Mouse (Mus musculus) C2C12 (cell line): ENCODE data around the gene Ppp1r1b. TPM values are rescaled to one million over a fixed set of nuclear protein-coding genes. Genes with fewer than 3 reads are reported as not detected.

Experiments
- H3K27me3 ChIP-seq: one replicate; pipeline ENCODE4 v1.6.1; 2011; ENCODE audit not compliant: control insufficient read depth, insufficient read depth, insufficient read length
- H3K36me3 ChIP-seq: one replicate; pipeline ENCODE4 v1.6.1; 2011; ENCODE audit not compliant: control insufficient read depth, insufficient read depth
- H3K4me3 ChIP-seq: one replicate; pipeline ENCODE4 v1.5.1; 2011; ENCODE audit warnings: mild to moderate bottlenecking, control low read depth; ENCODE audit not compliant: poor library complexity, insufficient read depth, severe bottlenecking
- H3K79me2 ChIP-seq: one replicate; pipeline ENCODE4 v1.6.1; 2011; ENCODE audit not compliant: control insufficient read depth, insufficient read depth
- H3K79me3 ChIP-seq: one replicate; pipeline ENCODE4 v1.6.1; 2011; ENCODE audit warnings: low read depth, control low read depth
- H3ac ChIP-seq: one replicate; pipeline ENCODE3; 2011; ENCODE audit warnings: low read depth; ENCODE audit not compliant: control insufficient read depth, insufficient read length
- CEBPB ChIP-seq: IDR thresholded peaks from one replicate; pipeline ENCODE4 v1.6.1; 2011; ENCODE audit warnings: low read depth, mild to moderate bottlenecking, control low read depth, moderate library complexity
- CTCF ChIP-seq: IDR thresholded peaks from one replicate; pipeline ENCODE4 v1.5.1; 2011; ENCODE audit not compliant: control insufficient read depth, insufficient read depth, insufficient read length
- FOSL1 ChIP-seq: IDR thresholded peaks from one replicate; pipeline ENCODE4 v1.8.0; 2011; ENCODE audit warnings: mild to moderate bottlenecking, low read length; ENCODE audit not compliant: poor library complexity, insufficient read depth, severe bottlenecking
- MAX ChIP-seq: IDR thresholded peaks from one replicate; pipeline ENCODE4 v1.6.1; 2011; ENCODE audit warnings: mild to moderate bottlenecking, control low read depth
- MYOD1 ChIP-seq: IDR thresholded peaks from one replicate; pipeline ENCODE4 v1.6.1; 2011; ENCODE audit warnings: low read depth; ENCODE audit not compliant: control insufficient read depth, insufficient read length
- MYOG ChIP-seq: IDR thresholded peaks from one replicate; pipeline ENCODE4 v1.6.1; 2011; ENCODE audit not compliant: control insufficient read depth, insufficient read length; ENCODE audit errors: extremely low read depth
- USF1 ChIP-seq: IDR thresholded peaks from one replicate; pipeline ENCODE4 v1.6.1; 2011; ENCODE audit warnings: low read depth, mild to moderate bottlenecking, control low read depth, moderate library complexity
- polyA plus RNA-seq: library from polyadenylated mRNA; unstranded; fragments of >200 nt; fragmentation: generic; extraction: Trizol; gene quantifications from one replicate; pipeline ENCODE4 v1.2.1, GENCODE M21; 2012; ENCODE audit warnings: missing spikeins

The Ppp1r1b gene
- polyA plus RNA-seq, 1 experiment, result 0.28 TPM

DNA sequence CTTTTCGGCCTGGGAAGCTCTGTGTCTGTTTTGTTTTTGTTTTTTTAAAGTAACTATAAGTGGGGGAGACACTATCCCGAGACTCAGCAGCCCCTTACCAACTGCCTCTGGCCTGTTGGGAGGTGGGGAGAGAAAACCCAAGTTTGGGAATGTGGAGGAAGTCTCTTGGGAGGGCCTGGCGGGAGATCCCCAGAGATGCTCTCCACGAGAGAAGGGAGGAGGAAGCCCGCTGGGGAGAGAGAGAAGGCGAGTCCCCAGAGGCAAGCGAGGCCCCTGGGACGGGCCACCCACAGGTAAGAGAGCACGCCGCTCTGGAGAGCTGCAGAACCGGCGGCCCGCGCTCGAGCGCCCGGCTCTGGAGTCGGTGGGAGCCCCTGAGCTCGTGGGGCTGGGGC lies 21.5 kb upstream of the Ppp1r1b start:
- H3K79me3 ChIP-seq, result no peaks in the 10 kb centered on the region
- no peaks in the 10 kb centered on the region for H3K79me2 ChIP-seq
- peaks cover 90% of the 10 kb centered on the region for H3K27me3 ChIP-seq
- TF ChIP-seq FOSL1 (no peak), CTCF (no peak), MAX (no peak), USF1 (no peak), MYOD1 (no peak), CEBPB (no peak), MYOG (no peak)
- H3ac ChIP-seq, result no peak overlapping the region
- no peak overlapping the region for H3K4me3 ChIP-seq
- H3K36me3 ChIP-seq, result no peaks in the 10 kb centered on the region

DNA sequence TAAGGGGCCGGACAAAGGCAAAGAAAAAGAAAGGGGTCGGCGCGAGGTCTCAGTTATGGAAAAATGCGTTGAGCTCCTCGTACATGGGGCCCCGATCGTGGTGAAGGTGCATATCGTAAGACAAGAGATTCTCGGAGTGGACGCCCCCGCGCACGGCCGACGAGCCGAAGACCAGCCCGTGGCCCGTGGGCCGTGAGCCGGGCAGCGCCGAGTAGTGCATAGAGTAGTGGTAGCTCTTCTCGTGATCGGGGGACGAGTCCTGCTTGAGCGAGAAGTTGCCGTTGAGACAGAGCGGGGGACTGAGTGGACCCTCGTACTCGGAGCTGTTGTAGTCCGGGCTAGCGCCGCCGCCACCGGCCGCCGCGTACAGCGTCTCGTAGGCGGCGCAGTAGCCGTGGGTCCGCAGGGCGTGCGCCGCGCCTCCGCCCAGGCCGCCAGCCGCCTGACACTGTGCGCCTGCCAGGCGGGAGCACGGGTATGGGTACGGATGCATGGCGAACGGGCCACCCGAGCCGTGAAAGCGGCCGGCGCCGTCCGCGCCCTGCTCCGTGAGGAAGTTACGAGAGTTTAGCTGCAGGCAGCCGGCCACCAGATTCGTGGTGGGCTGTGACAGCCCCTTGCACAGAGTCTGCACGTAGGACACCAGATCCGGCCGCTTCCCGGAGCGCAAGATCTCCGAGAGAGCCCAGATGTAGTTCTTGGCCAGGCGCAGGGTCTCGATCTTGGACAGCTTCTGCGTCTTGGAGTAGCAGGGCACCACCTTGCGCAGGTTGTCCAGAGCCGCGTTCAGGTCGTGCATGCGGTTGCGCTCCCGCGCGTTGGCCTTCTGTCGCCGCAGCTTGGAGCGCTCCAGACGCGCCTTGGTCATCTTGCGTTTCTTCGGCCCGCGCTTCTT lies 20.8 kb upstream of the Ppp1r1b start:
- Histone ChIP-seq H3K79me3 (no peaks in the 10 kb centered on the region), H3K79me2 (no peaks in the 10 kb centered on the region), H3K36me3 (no peaks in the 10 kb centered on the region), H3ac (no peak overlapping the region), H3K27me3 (peaks cover 84% of the 10 kb centered on the region), H3K4me3 (no peak overlapping the region)
- TF ChIP-seq MYOD1, result no peak
- TF ChIP-seq MYOG, result no peak
- no peak for TF ChIP-seq CEBPB
- TF ChIP-seq MAX, result no peak
- no peak for TF ChIP-seq CTCF
- TF ChIP-seq USF1, result no peak
- TF ChIP-seq FOSL1, result no peak

DNA sequence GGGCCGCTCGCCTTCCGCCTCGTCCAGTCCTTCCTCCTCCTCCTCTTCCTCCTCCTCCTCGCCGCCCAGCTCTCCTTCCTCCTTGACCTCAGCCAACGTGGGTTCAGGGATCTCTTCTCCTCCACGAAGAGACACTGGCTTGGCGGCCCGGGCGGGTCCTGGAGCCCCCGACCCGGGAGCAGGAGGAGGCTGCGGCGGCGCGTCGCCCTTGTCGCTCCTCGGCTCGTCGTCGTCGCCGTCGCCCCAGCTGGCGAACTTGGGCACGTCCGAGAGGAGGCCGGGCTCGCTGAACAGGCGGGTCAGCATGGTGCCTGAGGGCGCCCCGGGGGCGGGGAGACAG lies 20.2 kb upstream of the Ppp1r1b start:
- peaks cover 79% of the 10 kb centered on the region for H3K27me3 ChIP-seq
- no peak overlapping the region for H3ac ChIP-seq
- TF ChIP-seq MAX, result no peak
- no peak for TF ChIP-seq CEBPB
- TF ChIP-seq FOSL1, result no peak
- TF ChIP-seq USF1, result no peak
- no peak for TF ChIP-seq CTCF
- TF ChIP-seq MYOG, result no peak
- no peak for TF ChIP-seq MYOD1
- no peaks in the 10 kb centered on the region for H3K79me3 ChIP-seq
- no peaks in the 10 kb centered on the region for H3K36me3 ChIP-seq
- H3K79me2 ChIP-seq, result no peaks in the 10 kb centered on the region
- no peak overlapping the region for H3K4me3 ChIP-seq

DNA sequence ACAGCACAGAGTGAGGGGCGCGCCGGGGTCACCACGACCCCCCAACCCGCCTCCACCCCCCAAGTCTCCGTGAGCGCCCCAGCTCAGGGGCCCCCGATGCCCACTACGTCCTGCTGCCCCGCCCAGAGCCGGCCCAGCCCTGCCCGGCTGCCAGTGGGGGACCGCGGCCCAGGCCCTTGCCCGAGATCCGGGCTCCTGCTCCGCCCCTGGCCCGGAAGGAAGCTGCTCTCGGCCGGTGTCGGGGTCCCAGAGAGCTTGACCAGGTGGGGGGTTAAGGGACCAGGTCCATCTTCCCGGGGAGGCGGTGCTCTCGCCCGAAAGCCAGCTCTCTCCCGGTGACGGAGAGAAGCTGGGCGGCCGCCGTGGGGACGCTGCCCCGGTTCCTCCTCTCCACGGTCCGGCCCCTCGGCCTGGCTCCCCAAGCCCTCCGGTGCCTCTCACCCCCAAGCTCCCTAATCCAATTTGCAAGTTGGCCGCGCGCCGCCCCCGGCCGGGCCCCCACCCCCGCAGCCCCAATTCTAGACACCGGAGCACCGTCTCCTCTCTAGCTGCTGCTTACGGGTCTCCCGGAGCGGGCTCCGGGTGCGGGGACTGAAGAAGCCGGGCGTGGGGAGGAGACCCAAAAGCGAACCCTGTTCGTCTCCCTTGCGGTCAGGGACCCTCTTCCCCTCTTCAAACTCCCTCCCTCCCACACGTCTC lies 19.7 kb upstream of the Ppp1r1b start:
- Histone ChIP-seq H3K27me3 (peaks cover 75% of the 10 kb centered on the region), H3K79me2 (no peaks in the 10 kb centered on the region), H3K36me3 (no peaks in the 10 kb centered on the region), H3ac (no peak overlapping the region), H3K4me3 (no peak overlapping the region), H3K79me3 (no peaks in the 10 kb centered on the region)
- TF ChIP-seq FOSL1 (no peak), MAX (no peak), CTCF (no peak), MYOD1 (no peak), USF1 (no peak), CEBPB (no peak), MYOG (no peak)

DNA sequence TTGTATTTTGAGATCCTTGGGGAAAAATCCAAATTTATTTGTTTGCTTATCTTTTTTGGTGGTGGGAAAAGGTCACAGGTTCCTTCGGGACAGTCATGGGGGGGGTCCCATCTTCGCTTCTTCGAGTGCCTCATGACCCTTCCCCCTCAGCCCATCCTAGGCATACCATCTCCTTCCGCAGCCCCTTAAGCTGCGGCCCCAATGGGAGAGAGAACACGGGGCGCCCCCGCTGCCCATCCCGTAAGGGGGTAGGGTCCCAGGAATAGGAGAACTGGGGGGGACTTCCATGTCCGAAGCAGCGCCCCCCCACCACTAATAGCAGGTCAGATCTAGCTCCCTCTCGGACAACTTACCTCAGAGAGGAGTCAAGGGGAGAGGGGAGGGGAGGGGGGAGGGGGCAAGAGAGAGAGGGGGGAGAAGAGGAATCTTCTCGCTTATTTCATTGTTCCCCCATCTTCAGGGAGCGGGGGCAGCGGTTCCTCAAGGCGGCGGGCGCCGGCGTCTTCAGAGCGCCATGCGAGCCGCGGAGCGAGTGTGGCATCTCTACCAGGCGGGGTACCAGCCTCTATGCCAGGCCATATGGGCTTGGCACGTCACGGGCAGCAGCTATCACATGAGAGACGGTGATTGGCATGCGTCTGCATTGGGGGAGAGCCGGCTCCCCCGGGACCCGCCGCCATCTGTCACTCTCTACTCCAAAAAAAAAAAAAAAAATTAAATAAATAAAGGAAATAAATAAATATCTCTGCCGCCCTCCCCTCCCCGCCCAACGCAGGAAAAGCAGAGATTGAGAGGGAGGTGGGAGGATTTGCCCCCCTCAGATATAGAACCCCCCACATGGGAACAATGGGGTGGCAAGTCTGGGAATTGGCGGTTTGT lies 18.9 kb upstream of the Ppp1r1b start, which contains the start of gene Neurod2:
Neurod2 (minus strand) TSS at position 568 of the 879 bp plus-strand sequence.
- no peak for TF ChIP-seq MYOG
- TF ChIP-seq MYOD1, result no peak
- no peak for TF ChIP-seq CEBPB
- TF ChIP-seq FOSL1, result no peak
- no peak for TF ChIP-seq CTCF
- TF ChIP-seq MAX, result no peak
- no peak for TF ChIP-seq USF1
- H3K36me3 ChIP-seq, result no peaks in the 10 kb centered on the region
- no peaks in the 10 kb centered on the region for H3K79me3 ChIP-seq
- no peaks in the 10 kb centered on the region for H3K79me2 ChIP-seq
- H3K4me3 ChIP-seq, result no peak within 1 kb of the TSS
- H3K27me3 ChIP-seq, result peaks cover 77% of the 10 kb centered on the region
- H3ac ChIP-seq, result no peak within 1 kb of the TSS
